Mouse (Mus musculus) layer of hippocampus, adult 9-10 months (tissue): Measurements from ENCODE around the gene Dppa3.
A peak's percentile ranks its signal among the peaks of the same experiment; 100 is the strongest.

ENCODE experiments used
- DNase-seq: peaks from one replicate; pipeline ENCODE4 v3.0.0; 2022; ENCODE audit warnings: low spot score

Dppa3 gene

DNA sequence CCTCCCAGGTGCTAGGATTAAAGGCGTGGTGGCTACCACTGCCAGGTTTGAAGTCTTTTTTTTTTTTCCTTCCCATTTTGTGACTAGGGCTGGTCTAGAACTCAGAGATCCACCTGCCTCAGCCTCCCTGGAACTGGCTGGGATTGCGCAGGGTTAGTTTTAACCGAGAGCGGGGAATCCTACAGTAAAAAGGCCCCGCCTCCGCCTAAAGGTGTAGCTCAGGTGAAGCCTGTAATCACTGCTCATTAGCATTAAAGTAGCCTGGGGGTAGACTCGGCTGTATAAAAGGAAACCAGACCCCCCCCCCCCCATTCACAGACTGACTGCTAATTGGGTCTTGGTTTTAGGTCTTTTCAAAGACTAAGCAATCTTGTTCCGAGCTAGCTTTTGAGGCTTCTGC is at the start of gene Dppa3:
Gene Dppa3, plus strand, starts transcription at position 301 of the 400 bp plus-strand sequence.
- no peak for DNase-seq

- DNase-seq = no peak
Measured at GRCm38 (mm10) chr6:122577030-122577429, 49.2 kb upstream of the Dppa3 start.

DNA sequence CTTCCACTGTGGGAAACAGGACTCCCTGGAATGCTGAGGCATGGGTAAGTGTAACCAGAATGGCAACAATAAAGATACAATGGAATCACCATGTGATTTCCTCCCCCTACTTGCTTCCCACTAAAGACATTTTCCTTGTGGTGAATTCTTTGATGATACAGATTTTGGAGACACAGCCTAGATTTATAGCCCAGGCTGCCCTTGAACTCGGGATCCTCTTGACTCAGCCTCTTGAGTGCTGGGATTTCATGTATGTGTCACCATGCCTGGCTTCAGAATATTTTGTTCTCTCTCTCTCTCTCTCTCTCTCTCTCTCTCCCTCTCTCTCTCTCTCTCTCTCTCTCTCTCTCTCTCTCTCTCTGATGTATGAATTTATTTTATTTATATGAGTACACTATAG is 47.1 kb upstream of the Dppa3 start:
- DNase-seq = no peak

DNA sequence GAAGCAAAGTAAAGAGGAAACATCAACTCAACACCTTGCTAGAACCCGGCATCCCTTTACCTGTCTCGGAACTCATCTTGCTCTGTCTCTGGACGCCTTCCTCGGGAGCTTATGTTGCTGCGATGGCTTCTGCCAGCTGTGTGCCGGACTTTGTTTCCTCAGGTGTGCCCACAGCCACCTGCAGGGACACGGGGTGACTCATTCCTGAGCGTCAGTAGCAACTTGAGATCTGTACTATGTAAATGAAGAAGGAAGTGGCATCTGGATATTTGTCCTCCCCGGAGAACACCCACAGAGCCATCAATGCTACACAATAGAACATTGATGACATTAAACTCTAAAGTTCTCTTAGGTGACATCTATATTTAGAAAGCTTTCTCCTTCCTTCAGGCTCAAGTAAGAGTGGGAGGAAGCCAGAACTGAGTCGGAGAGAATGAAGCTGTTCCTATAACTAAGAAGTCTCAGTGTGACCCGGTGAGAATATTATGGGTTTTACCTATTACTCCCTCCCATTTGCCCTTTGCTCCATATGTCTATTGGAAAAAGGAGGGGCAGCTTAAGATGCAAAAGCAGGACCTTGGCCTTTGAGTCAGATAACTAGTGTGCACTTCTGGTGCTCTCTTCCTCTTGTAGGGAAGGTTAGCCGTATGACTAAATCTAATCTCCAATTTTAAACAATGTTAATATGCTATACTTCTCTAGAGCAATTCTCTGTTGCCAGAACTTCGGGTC is 35.0 kb upstream of the Dppa3 start:
- no peak for DNase-seq

DNA sequence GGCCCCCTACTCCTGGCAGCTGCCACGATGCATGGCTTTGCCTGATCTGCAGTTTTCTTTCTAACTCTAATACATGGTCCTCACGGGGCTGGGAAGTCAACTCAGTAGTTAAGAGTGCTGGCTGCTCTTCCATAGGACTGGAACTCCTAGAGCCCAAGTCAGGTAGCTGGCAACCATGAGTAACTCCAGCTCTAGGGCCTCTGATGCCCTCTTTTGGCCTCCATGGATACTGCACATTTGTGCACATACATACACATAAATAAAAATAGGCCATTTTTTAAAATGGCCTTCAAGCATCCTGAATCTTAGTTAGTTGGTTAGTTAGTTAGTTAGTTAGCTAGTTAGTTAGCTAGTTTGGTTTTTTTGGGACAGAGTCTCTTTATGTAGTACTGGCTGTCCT is 33.3 kb upstream of the Dppa3 start:
- no peak for DNase-seq

DNA sequence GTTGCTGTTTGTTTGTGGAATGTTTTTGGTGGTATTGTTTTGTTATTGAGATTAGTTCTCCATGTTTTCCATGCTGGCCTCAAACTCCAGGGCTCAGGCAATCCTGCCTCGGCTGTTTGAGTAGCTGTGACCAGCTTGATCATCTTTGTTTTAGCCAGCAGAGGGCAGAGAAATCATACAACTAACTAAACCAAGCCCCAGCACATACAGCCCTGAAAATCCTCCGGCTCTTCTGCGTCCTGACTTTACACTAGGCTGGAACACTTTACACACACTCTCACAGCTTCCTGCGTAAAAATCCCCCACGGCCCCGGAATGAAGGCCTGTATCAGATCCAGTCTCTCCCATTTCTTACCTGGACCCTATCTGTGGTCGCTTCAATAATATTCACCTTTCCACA is 30.6 kb upstream of the Dppa3 start:
- DNase-seq = no peak

GRCm38 (mm10) chr6:122596608-122597007 is 29.6 kb upstream of the Dppa3 start:
- DNase-seq = no peak

DNA sequence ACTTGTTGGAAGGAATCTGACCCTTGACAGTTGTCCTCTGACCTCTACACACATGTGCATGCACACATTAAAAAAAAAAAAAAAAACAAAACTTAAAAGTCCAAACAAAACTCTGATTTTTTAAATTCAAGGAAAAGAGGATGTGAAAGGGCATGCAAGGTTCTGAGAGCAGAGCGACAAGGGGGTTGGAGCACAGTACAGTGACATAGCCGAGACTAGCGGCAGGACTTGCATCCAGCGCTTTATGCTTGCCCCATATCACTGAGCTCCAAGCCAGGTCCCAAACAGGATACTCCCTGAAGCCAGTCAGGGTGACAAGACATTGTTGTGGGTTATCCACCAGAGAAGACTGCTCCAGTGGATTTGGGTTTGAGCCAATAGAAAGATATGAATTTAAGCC is 28.2 kb upstream of the Dppa3 start:
- no peak for DNase-seq

DNA sequence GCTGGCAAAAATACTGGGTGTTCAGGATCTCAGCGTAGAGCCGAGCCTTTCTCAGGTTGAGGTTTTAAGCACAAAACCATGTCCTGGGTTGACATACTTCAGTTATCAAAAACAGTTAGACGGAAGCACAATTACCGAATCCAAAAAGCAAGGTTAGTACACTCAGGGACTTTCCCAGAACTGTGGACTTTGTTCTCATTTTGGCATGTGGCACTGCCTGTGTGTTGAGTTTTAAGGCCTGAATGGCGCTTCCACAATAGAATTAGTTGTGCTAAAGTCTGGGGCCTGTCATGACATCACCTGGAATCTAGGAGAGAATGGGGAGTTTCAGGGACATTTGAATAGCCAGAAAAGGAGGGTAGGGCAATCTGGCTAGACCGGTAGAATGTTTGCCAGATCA is 27.8 kb upstream of the Dppa3 start:
- DNase-seq = no peak

DNA sequence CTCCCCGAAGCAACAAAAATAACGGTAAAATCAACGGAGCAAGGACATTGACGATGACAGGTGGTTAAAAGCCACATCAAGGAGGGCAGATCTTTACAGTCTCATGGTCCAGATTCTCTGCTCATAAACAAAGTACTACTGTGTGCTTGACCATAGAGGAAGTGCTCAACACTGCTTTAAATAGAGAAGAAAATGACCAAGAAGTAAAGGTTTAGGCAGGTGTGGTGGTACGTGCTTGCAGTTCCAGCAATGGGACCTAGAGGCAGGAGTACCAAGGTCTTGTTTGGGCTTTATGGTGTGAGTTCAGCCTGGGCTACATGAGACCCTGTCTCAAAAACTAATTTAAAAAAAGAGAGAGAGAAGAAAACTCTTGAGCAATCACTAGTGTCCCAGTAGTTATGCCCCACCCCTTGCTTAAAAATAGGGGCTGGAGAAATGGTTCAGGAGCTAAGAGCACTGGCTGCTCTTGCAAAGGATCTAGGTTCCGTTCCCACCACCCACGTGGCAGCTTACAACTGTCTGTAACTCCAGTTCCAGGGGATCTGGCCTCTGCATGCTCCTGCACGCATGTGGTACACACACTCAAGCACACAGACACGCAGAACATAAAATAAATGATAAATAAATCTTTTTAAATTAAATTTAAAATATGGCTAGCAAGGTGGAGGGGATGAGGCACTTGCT is 27.0 kb upstream of the Dppa3 start:
- DNase-seq = no peak

DNA sequence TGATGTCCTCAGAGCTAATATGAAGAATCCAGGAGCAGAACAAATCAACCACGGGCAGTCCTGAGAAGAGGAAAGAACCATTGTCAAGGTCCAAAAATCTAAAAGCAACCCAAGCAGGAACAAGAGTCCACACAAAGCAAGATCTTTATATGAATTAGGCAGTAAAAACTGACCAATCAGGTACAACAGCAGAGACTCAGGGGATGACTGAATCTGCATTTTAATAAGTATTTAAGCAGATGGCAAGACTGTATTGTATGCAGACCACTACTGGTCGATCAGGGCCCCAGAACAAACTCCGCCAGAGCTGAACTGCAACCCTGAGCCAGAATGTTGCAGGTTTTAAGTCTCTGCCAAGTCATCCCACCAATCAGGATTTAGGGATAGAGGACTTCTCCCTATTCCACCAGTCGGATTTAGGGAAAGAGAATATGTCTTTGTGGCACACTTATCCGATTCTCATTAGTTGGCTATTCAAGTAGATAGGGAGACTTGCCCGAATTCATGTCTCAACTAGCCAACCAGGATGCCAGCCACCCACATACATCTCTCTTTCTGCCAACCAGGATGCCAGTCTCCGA is 26.1 kb upstream of the Dppa3 start:
- DNase-seq = no peak

GRCm38 (mm10) chr6:122601031-122601430 is 25.2 kb upstream of the Dppa3 start:
- no peak for DNase-seq

- no peak for DNase-seq
Measured at GRCm38 (mm10) chr6:122601615-122602014, 24.6 kb upstream of the Dppa3 start.

DNA sequence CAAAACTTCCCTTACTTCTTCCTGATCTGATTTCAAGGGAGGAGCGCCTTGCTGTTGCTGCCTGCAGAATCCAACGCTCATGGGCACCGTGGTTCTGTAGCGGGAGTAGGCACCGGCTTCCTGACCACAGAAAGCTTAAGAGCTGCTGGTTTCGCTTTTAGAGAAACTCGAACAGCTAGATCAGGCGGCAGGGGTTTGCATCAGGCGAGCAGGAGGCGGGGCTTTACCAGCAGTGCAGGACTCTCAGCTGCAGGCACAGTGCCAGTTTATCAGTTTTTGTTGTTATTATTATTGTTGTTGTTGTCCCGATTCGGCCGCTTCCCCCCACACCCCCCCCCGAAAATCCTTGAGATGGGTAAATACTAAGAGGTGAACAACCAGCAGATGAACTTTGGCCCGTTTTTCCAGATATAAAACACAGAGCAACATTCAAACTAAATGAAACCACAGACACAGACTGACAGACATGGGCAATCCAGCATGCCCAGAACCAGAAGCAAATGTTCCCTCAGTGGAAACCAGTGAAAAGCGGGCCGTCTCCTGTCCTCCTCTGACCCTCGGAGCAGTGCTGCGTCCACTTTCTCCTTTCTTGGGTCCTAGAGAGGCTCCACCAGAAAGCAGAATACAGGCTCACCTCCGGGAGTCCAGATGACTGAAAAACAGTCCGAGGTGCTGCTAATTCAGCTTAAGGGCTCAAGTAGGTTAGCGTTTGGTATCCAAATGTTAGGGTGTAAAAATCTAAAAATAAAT is 23.8 kb upstream of the Dppa3 start, which contains the start of gene Apobec1:
Gene Apobec1, minus strand, starts transcription at position 203 of the 750 bp plus-strand sequence.
- DNase-seq = peak; percentile 24

- DNase-seq = no peak
Measured at GRCm38 (mm10) chr6:122602992-122603322, 23.3 kb upstream of the Dppa3 start.

DNA sequence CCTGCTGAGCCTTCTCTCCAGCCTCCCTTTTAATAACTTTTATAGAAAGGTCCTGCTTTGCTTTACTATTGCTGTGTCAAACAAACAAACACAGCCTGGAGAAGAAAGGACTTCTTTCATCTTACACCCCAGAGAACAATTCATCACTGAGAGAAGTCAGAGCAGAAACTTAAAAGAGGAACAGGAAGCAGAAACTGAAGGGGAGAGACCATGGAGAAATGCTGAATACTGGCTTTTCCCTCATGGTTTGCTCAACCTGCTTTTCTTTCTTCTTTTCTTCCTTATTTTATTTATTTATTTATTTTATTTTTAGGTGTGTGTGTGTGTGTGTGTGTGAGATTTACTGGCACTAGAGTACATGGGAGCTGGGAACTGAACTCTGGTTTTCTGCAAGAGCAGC is 21.9 kb upstream of the Dppa3 start:
- no peak for DNase-seq

DNA sequence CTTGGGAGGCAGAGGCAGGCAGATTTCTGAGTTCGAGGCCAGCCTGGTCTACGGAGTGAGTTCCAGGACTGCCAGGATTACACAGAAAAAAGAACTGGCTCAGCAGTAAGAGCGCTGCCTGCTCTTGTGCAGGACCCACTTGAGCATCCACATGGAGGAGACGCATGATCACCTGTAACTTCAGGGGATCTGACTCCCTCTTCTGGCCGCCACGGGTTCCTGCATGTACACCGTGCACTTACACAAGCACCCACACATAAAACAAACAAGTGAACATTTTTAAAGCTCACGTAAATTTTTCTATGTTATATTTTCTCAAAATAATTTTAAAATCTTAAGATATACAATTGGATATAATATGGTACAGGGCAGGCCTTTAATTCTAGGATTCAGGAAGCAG is 20.7 kb upstream of the Dppa3 start:
- no peak for DNase-seq

DNA sequence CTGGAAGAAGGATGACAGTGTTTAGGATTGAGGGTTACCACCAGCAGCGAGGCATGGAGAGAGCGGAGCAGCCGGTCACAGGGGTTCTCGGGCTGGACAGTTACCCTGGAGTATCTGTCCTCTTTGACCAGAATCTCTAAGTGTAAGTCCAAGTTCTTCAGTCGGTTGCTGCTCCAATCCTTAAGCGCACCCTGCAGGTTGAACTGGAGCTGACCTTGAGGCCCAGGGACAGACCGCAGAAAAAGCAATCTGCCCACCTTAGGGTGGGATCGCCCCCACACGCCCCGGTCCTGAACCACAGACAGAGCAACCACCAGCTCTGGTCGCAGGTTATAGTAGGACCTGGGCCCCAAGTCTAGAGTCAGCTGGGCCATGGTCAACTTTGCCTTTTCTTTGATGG is 19.5 kb upstream of the Dppa3 start:
- DNase-seq = no peak

GRCm38 (mm10) chr6:122607700-122608099 is 18.5 kb upstream of the Dppa3 start:
- no peak for DNase-seq

- no peak for DNase-seq
Measured at GRCm38 (mm10) chr6:122608434-122609376, 17.5 kb upstream of the Dppa3 start.

- DNase-seq = no peak
Measured at GRCm38 (mm10) chr6:122609377-122609728, 16.9 kb upstream of the Dppa3 start.

DNA sequence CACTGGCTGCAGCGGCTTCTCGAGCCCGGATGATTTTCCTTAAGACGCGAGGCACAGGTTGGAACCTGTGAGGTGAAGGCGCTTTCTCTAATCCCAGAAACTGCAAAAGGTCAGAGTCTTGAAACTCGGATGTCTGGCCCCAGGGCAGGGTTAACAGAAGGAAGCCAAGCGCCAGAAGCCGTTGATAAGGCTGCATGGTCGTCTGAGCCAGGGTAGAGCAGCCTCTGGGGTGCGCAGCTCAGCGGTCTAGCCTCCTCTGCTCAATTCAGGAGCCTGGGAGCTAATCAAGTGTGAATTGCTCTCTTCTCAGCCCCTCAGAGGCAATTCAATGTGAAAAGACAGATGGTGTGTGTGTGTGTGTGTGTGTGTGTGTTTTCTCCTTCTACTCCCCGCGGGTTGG is 16.4 kb upstream of the Dppa3 start, which contains the start of gene Gdf3:
Gene Gdf3, minus strand, starts transcription at position 317 of the 400 bp plus-strand sequence.
- no peak for DNase-seq
